Mouse (Mus musculus): ENCODE results near the gene Thsd1. TPM values are rescaled to one million over a fixed set of nuclear protein-coding genes. Genes with fewer than 3 reads are reported as not detected.

The Thsd1 gene
- 1.3 and 1.9 TPM in 2 replicates for polyA plus RNA-seq (2021; fragmentation: Nextera tagmentation)
- long read RNA-seq, experiment 1, full-length matches to known transcripts = 3 of 11 reads
- long read RNA-seq, experiment 1, partial matches to known transcripts = 0 of 11 reads
- long read RNA-seq, experiment 1, other reads (novel, unspliced or antisense) = 8 of 11 reads
- long read RNA-seq, experiment 2, full-length matches to known transcripts = 1 of 5 reads
- long read RNA-seq, experiment 2, partial matches to known transcripts = 1 of 5 reads
- long read RNA-seq, experiment 2, other reads (novel, unspliced or antisense) = 3 of 5 reads

GRCm38 (mm10) chr8:22227061-22227877, at the start of gene Thsd1:
Gene Thsd1, plus strand, starts transcription at chr8:22227313.

GRCm38 (mm10) chr8:22185431-22186397, 41.4 kb upstream of the Thsd1 start, which contains the start of gene Ckap2:
Gene Ckap2, minus strand, starts transcription at chr8:22185819.

GRCm38 (mm10) chr8:22192660-22193431, 34.3 kb upstream of the Thsd1 start, which contains the start of gene Vps36:
Gene Vps36, plus strand, starts transcription at chr8:22192809.

GRCm38 (mm10) chr8:22282999-22283491, 55.9 kb downstream of the Thsd1 start, which contains the start of gene Tpte:
Gene Tpte, plus strand, starts transcription at chr8:22283441.

Other genes starting within 250 kb of the Thsd1 start
- gene Atp7b, start 167.0 kb upstream of the Thsd1 start, polyA plus RNA-seq (2021; fragmentation: Nextera tagmentation) = 0.41 and 0.47 TPM in 2 replicates
- gene Alg11, start 166.6 kb upstream of the Thsd1 start, polyA plus RNA-seq (2021; fragmentation: Nextera tagmentation) = 15.2 and 22.9 TPM in 2 replicates
- 0.09 and 0.34 TPM in 2 replicates for gene Nek5, start 102.3 kb upstream of the Thsd1 start, polyA plus RNA-seq (2021; fragmentation: Nextera tagmentation)
- 0.93 and 1.4 TPM in 2 replicates for gene Nek3, start 60.9 kb upstream of the Thsd1 start, polyA plus RNA-seq (2021; fragmentation: Nextera tagmentation)
- 0.15 and 0.48 TPM in 2 replicates for gene Ckap2, start 41.5 kb upstream of the Thsd1 start, polyA plus RNA-seq (2021; fragmentation: Nextera tagmentation)
- gene Vps36, start 34.5 kb upstream of the Thsd1 start, polyA plus RNA-seq (2021; fragmentation: Nextera tagmentation) = 10.6 and 11.1 TPM in 2 replicates
- gene Tpte, start 56.1 kb downstream of the Thsd1 start, polyA plus RNA-seq (2021; fragmentation: Nextera tagmentation) = not detected in 2 replicates
- gene Slc25a15, start 171.3 kb downstream of the Thsd1 start, polyA plus RNA-seq (2021; fragmentation: Nextera tagmentation) = 3.5 and 4.0 TPM in 2 replicates
- gene Mrps31, start 184.0 kb downstream of the Thsd1 start, polyA plus RNA-seq (2021; fragmentation: Nextera tagmentation) = 39.5 and 43.5 TPM in 2 replicates